ENCODE assay signal across 8 mouse cellular contexts in genomic region chr7:24885468-24886307, GRCm38 (mm10). TPM values are rescaled to one million over a fixed set of nuclear protein-coding genes. Genes with fewer than 3 reads are reported as not detected.
DNase-seq lines count a peak whose midpoint lies in the region; ATAC-seq and TF ChIP-seq lines count a peak whose summit lies in the region.

No protein-coding gene starts in this region.

- no peaks in the 10 kb centered on the region for H3K9me3 ChIP-seq in heart, embryonic 15.5 days (replicated peaks)
- no peaks in the 10 kb centered on the region for H3K9me3 ChIP-seq in MEL (replicated peaks; ENCODE audit: insufficient read depth, low read length)
- no peaks in the 10 kb centered on the region for H3K9me3 ChIP-seq in hindbrain, embryonic 10.5 days
- H3K9me3 ChIP-seq in midbrain, embryonic 12.5 days, result no peaks in the 10 kb centered on the region

- peaks cover 31% of the 10 kb centered on the region for H3K4me1 ChIP-seq in heart, embryonic 15.5 days (replicated peaks)
- peaks cover 0 to 20% of the 10 kb centered on the region in 2 experiments; a peak in 2 of 4 replicates for H3K4me1 ChIP-seq in MEL (ENCODE audit: control insufficient read depth in 1 of 2, insufficient read depth in 2 of 2, low read length in 2 of 2)
- peaks cover 30% of the 10 kb centered on the region for H3K4me1 ChIP-seq in hindbrain, embryonic 10.5 days (replicated peaks)
- H3K4me1 ChIP-seq in midbrain, embryonic 12.5 days, result peaks cover 30% of the 10 kb centered on the region

- TF ChIP-seq RAD21 in MEL (IDR thresholded peaks at IDR 0.05; ENCODE audit: low read depth, low read length), result no peak

- no peak for TF ChIP-seq EP300 in MEL (IDR thresholded peaks at IDR 0.05; ENCODE audit: low read depth in 1 of 2, low read length in 2 of 2)

- peaks cover 47% of the 10 kb centered on the region for H3K36me3 ChIP-seq in heart, embryonic 15.5 days
- peaks cover 8 to 17% of the 10 kb centered on the region in 2 experiments for H3K36me3 ChIP-seq in MEL (ENCODE audit: control insufficient read depth in 1 of 2, insufficient read depth in 2 of 2, low read length in 2 of 2)
- peaks cover 54% of the 10 kb centered on the region for H3K36me3 ChIP-seq in hindbrain, embryonic 10.5 days
- H3K36me3 ChIP-seq in midbrain, embryonic 12.5 days, result peaks cover 49% of the 10 kb centered on the region

- no peak for ATAC-seq in heart, embryonic 15.5 days (replicated peaks; ENCODE audit: insufficient number of reproducible peaks, insufficient read depth, low FRiP score, low read depth)
- ATAC-seq in midbrain, embryonic 12.5 days (ENCODE audit: low FRiP score, low read depth), result no peak
- ATAC-seq in granulocyte monocyte progenitor cell, adult 5-6 weeks (replicated peaks; ENCODE audit: poor library complexity, severe bottlenecking), result no peak

- H3K4me3 ChIP-seq in heart, embryonic 15.5 days, result peak overlapping the region; percentile 87
- peak overlapping the region; percentile 55 to 77 for H3K4me3 ChIP-seq in MEL (ENCODE audit: control insufficient read depth in 1 of 2, insufficient read depth in 1 of 2, low read depth in 2 of 2, low read length in 2 of 2)
- peak overlapping the region; percentile 98 for H3K4me3 ChIP-seq in hindbrain, embryonic 10.5 days
- H3K4me3 ChIP-seq in midbrain, embryonic 12.5 days, result peak overlapping the region; percentile 89

- H3K27me3 ChIP-seq in heart, embryonic 15.5 days, result no peaks in the 10 kb centered on the region
- H3K27me3 ChIP-seq in MEL (ENCODE audit: control insufficient read depth in 1 of 2, insufficient read depth in 2 of 2, low read length in 2 of 2), result peaks cover 0 to 2% of the 10 kb centered on the region in 2 experiments; a peak in 1 of 4 replicates
- H3K27me3 ChIP-seq in hindbrain, embryonic 10.5 days (ENCODE audit: insufficient read depth, poor library complexity, severe bottlenecking), result no peaks in the 10 kb centered on the region
- H3K27me3 ChIP-seq in midbrain, embryonic 12.5 days, result no peaks in the 10 kb centered on the region

- peaks cover 36% of the 10 kb centered on the region for H3K79me2 ChIP-seq in MEL (ENCODE audit: control insufficient read depth, insufficient read depth, low read length, poor library complexity)

- no peak for DNase-seq in heart, postnatal 4 days
- DNase-seq in MEL (ENCODE audit: low read depth, low spot score), result peak; percentile 52
- DNase-seq in hindbrain, embryonic 10.5 days (ENCODE audit: low spot score), result no peak
- DNase-seq in B cell, adult 2 months, result no peak
- DNase-seq in T-cell, adult 2 months (ENCODE audit: low spot score), result no peak

- peak overlapping the region; percentile 99 for H3K9ac ChIP-seq in heart, embryonic 15.5 days
- H3K9ac ChIP-seq in MEL (ENCODE audit: control insufficient read depth, low read depth, low read length, poor library complexity, severe bottlenecking), result peak overlapping the region; percentile 93
- peak overlapping the region; percentile 99 for H3K9ac ChIP-seq in midbrain, embryonic 12.5 days (replicated peaks)

- no peak for TF ChIP-seq CTCF in MEL (IDR thresholded peaks at IDR 0.05 in 2 of 3, conservative IDR thresholded peaks at IDR 0.05 in 1 of 3; ENCODE audit: control insufficient read depth in 1 of 3, insufficient read depth in 1 of 3, low read depth in 2 of 3, low read length in 3 of 3, poor library complexity in 1 of 3, severe bottlenecking in 1 of 3)

- peak overlapping the region; percentile 69 for H3K4me2 ChIP-seq in heart, embryonic 15.5 days
- peak overlapping the region; percentile 84 for H3K4me2 ChIP-seq in midbrain, embryonic 12.5 days (replicated peaks)

- TF ChIP-seq POLR2A in MEL (IDR thresholded peaks at IDR 0.05; ENCODE audit: control insufficient read depth in 1 of 2, insufficient read depth in 1 of 2, low read depth in 1 of 2, low read length in 2 of 2, poor library complexity in 1 of 2), result no peak; a peak in 1 of 4 replicates

- 32% methylated on average over 12 of the region's 12 CpGs for WGBS in heart, embryonic 15.5 days
- 51% methylated on average over 12 of the region's 12 CpGs for WGBS in hindbrain, embryonic 10.5 days
- 47% methylated on average over 12 of the region's 12 CpGs for WGBS in midbrain, embryonic 12.5 days

- peak overlapping the region; percentile 37; the same call in 1 of the 2 replicates for H3K27ac ChIP-seq in heart, embryonic 15.5 days
- peak overlapping the region; percentile 52 for H3K27ac ChIP-seq in MEL (ENCODE audit: control insufficient read depth, low read depth, low read length)
- H3K27ac ChIP-seq in hindbrain, embryonic 10.5 days, result peak overlapping the region; percentile 99
- no peak overlapping the region; the same call in 1 of the 2 replicates for H3K27ac ChIP-seq in midbrain, embryonic 12.5 days (replicated peaks)

TF ChIP-seq in MEL, 35 proteins besides CTCF, POLR2A, EP300 and RAD21 (continues in another document):
- TF ChIP-seq MYB (IDR thresholded peaks at IDR 0.05; ENCODE audit: low read depth, low read length), result no peak
- no peak for TF ChIP-seq MAX (IDR thresholded peaks at IDR 0.05; ENCODE audit: low read length)
- no peak for TF ChIP-seq POLR2AphosphoS2 (IDR thresholded peaks at IDR 0.05; ENCODE audit: low read length)
- no peak for TF ChIP-seq NRF1 (IDR thresholded peaks at IDR 0.05; ENCODE audit: insufficient read depth, low read depth, low read length, poor library complexity, severe bottlenecking)
- TF ChIP-seq UBTF (IDR thresholded peaks at IDR 0.05; ENCODE audit: borderline replicate concordance, insufficient read depth, low read depth, low read length), result no peak
- TF ChIP-seq ZNF384 (IDR thresholded peaks at IDR 0.05; ENCODE audit: low read depth, low read length), result no peak
- TF ChIP-seq MXI1 (IDR thresholded peaks at IDR 0.05; ENCODE audit: low read depth, low read length), result no peak
- no peak for TF ChIP-seq SMC3 (IDR thresholded peaks at IDR 0.05; ENCODE audit: low read depth, low read length)

RNA-seq across cellular contexts. Expression of gene Rps19, which starts 1.5 kb away (rescaled TPM):
- 1,190 and 1,237 TPM in 2 replicates for polyA plus RNA-seq in heart, embryonic 15.5 days (2015; fragmentation: Nextera tagmentation; extraction: Ambion mirVana)
- 100 to 1,000 TPM; 902 to 929 TPM for total RNA-seq in heart, postnatal 4 days (2021)
- total RNA-seq in MEL (2012; rRNA removed), result 3,168 and 3,580 TPM in 2 replicates
- 1,000 to 10,000 TPM in 1 of 2 experiments, not detected in 1; 2,454 TPM for polyA plus RNA-seq in MEL (2012; ENCODE audit: insufficient read depth in 1 of 2, insufficient read length in 2 of 2, low read depth in 1 of 2, low replicate concordance in 2 of 2, missing spikeins in 1 of 2)
- polyA plus RNA-seq in hindbrain, embryonic 10.5 days (2016; fragmentation: Nextera tagmentation; extraction: Ambion mirVana), result 1,985 and 2,165 TPM in 2 replicates
- 1,467 and 1,476 TPM in 2 replicates for polyA plus RNA-seq in midbrain, embryonic 12.5 days (2016; fragmentation: Nextera tagmentation; extraction: Ambion mirVana)
- total RNA-seq in granulocyte monocyte progenitor cell, adult 5-6 weeks (2014; fragmentation: Nextera tagmentation), result 4,360 and 4,453 TPM in 2 replicates
- 1,417 and 1,663 TPM in 2 replicates for total RNA-seq in granulocyte monocyte progenitor cell, adult 5-6 weeks (2017)

RNA-seq across cellular contexts. Expression of gene Cd79a, which starts 11.5 kb away (rescaled TPM):
- polyA plus RNA-seq in heart, embryonic 15.5 days (2015; fragmentation: Nextera tagmentation; extraction: Ambion mirVana), result 0.15 and 0.21 TPM in 2 replicates
- total RNA-seq in heart, postnatal 4 days (2021), result 1 to 10 TPM in 1 of 2 experiments, under 1 TPM in 1; 0.88 to 1.4 TPM
- 0.13 and 0.23 TPM in 2 replicates for total RNA-seq in MEL (2012; rRNA removed)
- polyA plus RNA-seq in MEL (2012; ENCODE audit: insufficient read depth in 1 of 2, insufficient read length in 2 of 2, low read depth in 1 of 2, low replicate concordance in 2 of 2, missing spikeins in 1 of 2), result under 1 TPM in 1 of 2 experiments, not detected in 1; 0.61 TPM
- 0.13 and 0.29 TPM in 2 replicates for polyA plus RNA-seq in hindbrain, embryonic 10.5 days (2016; fragmentation: Nextera tagmentation; extraction: Ambion mirVana)
- polyA plus RNA-seq in midbrain, embryonic 12.5 days (2016; fragmentation: Nextera tagmentation; extraction: Ambion mirVana), result 0.31 and 0.36 TPM in 2 replicates
- total RNA-seq in granulocyte monocyte progenitor cell, adult 5-6 weeks (2014; fragmentation: Nextera tagmentation), result not detected in 2 replicates
- total RNA-seq in granulocyte monocyte progenitor cell, adult 5-6 weeks (2017), result not detected in 2 replicates

RNA-seq across cellular contexts. Expression of gene Dmrtc2, which starts 15.8 kb away (rescaled TPM):
- not detected in 2 replicates for polyA plus RNA-seq in heart, embryonic 15.5 days (2015; fragmentation: Nextera tagmentation; extraction: Ambion mirVana)
- total RNA-seq in heart, postnatal 4 days (2021), result not detected
- total RNA-seq in MEL (2012; rRNA removed), result not detected in 2 replicates
- not detected for polyA plus RNA-seq in MEL (2012; ENCODE audit: insufficient read depth in 1 of 2, insufficient read length in 2 of 2, low read depth in 1 of 2, low replicate concordance in 2 of 2, missing spikeins in 1 of 2)
- polyA plus RNA-seq in hindbrain, embryonic 10.5 days (2016; fragmentation: Nextera tagmentation; extraction: Ambion mirVana), result not detected in 2 replicates
- polyA plus RNA-seq in midbrain, embryonic 12.5 days (2016; fragmentation: Nextera tagmentation; extraction: Ambion mirVana), result not detected in 2 replicates
- not detected in 2 replicates for total RNA-seq in granulocyte monocyte progenitor cell, adult 5-6 weeks (2014; fragmentation: Nextera tagmentation)
- not detected in 2 replicates for total RNA-seq in granulocyte monocyte progenitor cell, adult 5-6 weeks (2017)

RNA-seq across cellular contexts. Expression of gene Lypd4, which starts 15.9 kb away (rescaled TPM):
- polyA plus RNA-seq in heart, embryonic 15.5 days (2015; fragmentation: Nextera tagmentation; extraction: Ambion mirVana), result not detected in 2 replicates
- not detected for total RNA-seq in heart, postnatal 4 days (2021)
- total RNA-seq in MEL (2012; rRNA removed), result not detected in 2 replicates
- polyA plus RNA-seq in MEL (2012; ENCODE audit: insufficient read depth in 1 of 2, insufficient read length in 2 of 2, low read depth in 1 of 2, low replicate concordance in 2 of 2, missing spikeins in 1 of 2), result not detected
- polyA plus RNA-seq in hindbrain, embryonic 10.5 days (2016; fragmentation: Nextera tagmentation; extraction: Ambion mirVana), result not detected in 2 replicates
- not detected in 2 replicates for polyA plus RNA-seq in midbrain, embryonic 12.5 days (2016; fragmentation: Nextera tagmentation; extraction: Ambion mirVana)
- not detected in 2 replicates for total RNA-seq in granulocyte monocyte progenitor cell, adult 5-6 weeks (2014; fragmentation: Nextera tagmentation)
- not detected in 2 replicates for total RNA-seq in granulocyte monocyte progenitor cell, adult 5-6 weeks (2017)

RNA-seq across cellular contexts. Expression of gene Arhgef1, which starts 17.0 kb away (rescaled TPM):
- 59.2 and 92.5 TPM in 2 replicates for polyA plus RNA-seq in heart, embryonic 15.5 days (2015; fragmentation: Nextera tagmentation; extraction: Ambion mirVana)
- 10 to 100 TPM; 87.0 to 88.2 TPM for total RNA-seq in heart, postnatal 4 days (2021)
- 43.7 and 53.3 TPM in 2 replicates for total RNA-seq in MEL (2012; rRNA removed)
- 100 to 1,000 TPM in 1 of 2 experiments, not detected in 1; 163 TPM for polyA plus RNA-seq in MEL (2012; ENCODE audit: insufficient read depth in 1 of 2, insufficient read length in 2 of 2, low read depth in 1 of 2, low replicate concordance in 2 of 2, missing spikeins in 1 of 2)
- 72.4 and 76.0 TPM in 2 replicates for polyA plus RNA-seq in hindbrain, embryonic 10.5 days (2016; fragmentation: Nextera tagmentation; extraction: Ambion mirVana)
- polyA plus RNA-seq in midbrain, embryonic 12.5 days (2016; fragmentation: Nextera tagmentation; extraction: Ambion mirVana), result 78.6 and 79.4 TPM in 2 replicates
- 81.5 and 141 TPM in 2 replicates for total RNA-seq in granulocyte monocyte progenitor cell, adult 5-6 weeks (2014; fragmentation: Nextera tagmentation)
- 36.5 and 50.2 TPM in 2 replicates for total RNA-seq in granulocyte monocyte progenitor cell, adult 5-6 weeks (2017)
